Mouse (Mus musculus) neural tube, embryonic 13.5 days (tissue): ENCODE measurements around the gene Pigu. TPM values are rescaled to one million over a fixed set of nuclear protein-coding genes. Genes with fewer than 3 reads are reported as not detected.

Experiments
- ATAC-seq: fragments of 200-750 bp; cut with Nextera tagmentation; 2 replicates; pipeline ENCODE4 v1.8.0; 2017; ENCODE audit warnings: low read depth, mild to moderate bottlenecking, moderate TSS enrichment, moderate library complexity
- H3K27ac ChIP-seq: fragments of 300-500 bp; sonication (generic); replicated peaks from 2 replicates; pipeline ENCODE4 v1.5.1; 2015; ENCODE audit warnings: moderate library complexity, mild to moderate bottlenecking, inconsistent platforms
- H3K27me3 ChIP-seq: fragments of 300-500 bp; sonication (generic); 2 replicates; pipeline ENCODE4 v1.6.1; 2015; ENCODE audit warnings: mild to moderate bottlenecking, inconsistent platforms
- H3K36me3 ChIP-seq: fragments of 300-500 bp; sonication (generic); 2 replicates; pipeline ENCODE4 v1.6.1; 2015; ENCODE audit warnings: mild to moderate bottlenecking, inconsistent platforms
- H3K4me1 ChIP-seq: fragments of 300-500 bp; sonication (generic); replicated peaks from 2 replicates; pipeline ENCODE4 v1.6.1; 2015; ENCODE audit warnings: inconsistent platforms
- H3K4me2 ChIP-seq: fragments of 300-500 bp; sonication (generic); 2 replicates; pipeline ENCODE4 v1.6.1; 2015; ENCODE audit warnings: inconsistent platforms, mild to moderate bottlenecking, moderate library complexity
- H3K4me3 ChIP-seq: fragments of 300-500 bp; sonication (generic); 2 replicates; pipeline ENCODE4 v1.5.1; 2015; ENCODE audit warnings: mild to moderate bottlenecking, inconsistent platforms
- H3K9ac ChIP-seq: fragments of 300-500 bp; sonication (generic); 2 replicates; pipeline ENCODE4 v1.6.1; 2015; ENCODE audit warnings: moderate library complexity, mild to moderate bottlenecking, inconsistent platforms
- H3K9me3 ChIP-seq: fragments of 300-500 bp; sonication (generic); 2 replicates; pipeline ENCODE4 v1.6.1; 2016; ENCODE audit warnings: inconsistent platforms
- WGBS: fragments of 180-500 bp; shearing (Covaris S2); methylation state at CpG from one replicate; pipeline ENCODE4 v1.1.7; 2015; 5-methylcytosine and 5-hydroxymethylcytosine counted together
- polyA plus RNA-seq: library from polyadenylated mRNA; unstranded; fragments of >200 nt; fragmentation: Nextera tagmentation; extraction: Ambion mirVana; gene quantifications from 2 replicates; pipeline ENCODE4 v1.2.1, GENCODE M21; 2015

Pigu gene
- polyA plus RNA-seq, 1 experiment from 2014 or later, result 51.3 TPM

GRCm38 (mm10) chr2:155381643-155382331 is 24.6 kb upstream of the Pigu start:
- H3K9me3 ChIP-seq, result no peaks in the 10 kb centered on the region
- H3K27ac ChIP-seq, result peak overlapping the region; percentile 99
- peak overlapping the region; percentile 74 for H3K4me3 ChIP-seq
- peaks cover 17% of the 10 kb centered on the region for H3K36me3 ChIP-seq
- peak; percentile 94 for ATAC-seq
- peak overlapping the region; percentile 95 for H3K9ac ChIP-seq
- H3K4me1 ChIP-seq, result peaks cover 56% of the 10 kb centered on the region
- peaks cover 10% of the 10 kb centered on the region for H3K27me3 ChIP-seq
- H3K4me2 ChIP-seq, result peak overlapping the region; percentile 88
- under 1% methylated on average over 68 of the region's 68 CpGs for WGBS

GRCm38 (mm10) chr2:155381060-155381437 is 23.8 kb upstream of the Pigu start:
- peaks cover 10% of the 10 kb centered on the region for H3K36me3 ChIP-seq
- H3K9ac ChIP-seq, result peak overlapping the region; percentile 95
- H3K4me3 ChIP-seq, result peak overlapping the region; percentile 74
- H3K27me3 ChIP-seq, result peaks cover 10% of the 10 kb centered on the region
- peak overlapping the region; percentile 99 for H3K27ac ChIP-seq
- H3K4me1 ChIP-seq, result peaks cover 49% of the 10 kb centered on the region
- 1% methylated on average over 11 of the region's 11 CpGs for WGBS
- H3K4me2 ChIP-seq, result peak overlapping the region; percentile 88
- ATAC-seq, result no peak
- no peaks in the 10 kb centered on the region for H3K9me3 ChIP-seq

- Histone ChIP-seq H3K4me2 (peak within 1 kb of the TSS; percentile 88), H3K27ac (peak within 1 kb of the TSS; percentile 99), H3K9me3 (no peaks in the 10 kb centered on the region), H3K4me3 (peak within 1 kb of the TSS; percentile 74), H3K36me3 (peaks cover 4% of the 10 kb centered on the region), H3K4me1 (peaks cover 43% of the 10 kb centered on the region), H3K9ac (peak within 1 kb of the TSS; percentile 95), H3K27me3 (peaks cover 10% of the 10 kb centered on the region)
- 41% methylated on average over 8 of the region's 8 CpGs for WGBS
- ATAC-seq, result no peak
Measured at GRCm38 (mm10) chr2:155380261-155381059, 23.2 kb upstream of the Pigu start, which contains the start of gene Trp53inp2. Trp53inp2 (plus strand) TSS chr2:155381059.

- Histone ChIP-seq H3K4me1 (peaks cover 11% of the 10 kb centered on the region), H3K4me2 (no peak overlapping the region), H3K27me3 (peaks cover 10% of the 10 kb centered on the region), H3K9me3 (no peaks in the 10 kb centered on the region), H3K27ac (no peak overlapping the region), H3K36me3 (no peaks in the 10 kb centered on the region), H3K4me3 (no peak overlapping the region), H3K9ac (no peak overlapping the region)
- WGBS, result 85% methylated on average over 10 of the region's 10 CpGs
- no peak for ATAC-seq
Measured at GRCm38 (mm10) chr2:155376191-155376590, 19.0 kb upstream of the Pigu start.

GRCm38 (mm10) chr2:155374521-155374920 is 17.3 kb upstream of the Pigu start:
- ATAC-seq, result no peak
- H3K36me3 ChIP-seq, result no peaks in the 10 kb centered on the region
- H3K9me3 ChIP-seq, result no peaks in the 10 kb centered on the region
- no peak overlapping the region for H3K4me2 ChIP-seq
- no peak overlapping the region for H3K9ac ChIP-seq
- peaks cover 5% of the 10 kb centered on the region for H3K27me3 ChIP-seq
- H3K4me1 ChIP-seq, result peaks cover 3% of the 10 kb centered on the region; the same call in 1 of the 2 replicates
- no peak overlapping the region for H3K27ac ChIP-seq
- no peak overlapping the region for H3K4me3 ChIP-seq

DNA sequence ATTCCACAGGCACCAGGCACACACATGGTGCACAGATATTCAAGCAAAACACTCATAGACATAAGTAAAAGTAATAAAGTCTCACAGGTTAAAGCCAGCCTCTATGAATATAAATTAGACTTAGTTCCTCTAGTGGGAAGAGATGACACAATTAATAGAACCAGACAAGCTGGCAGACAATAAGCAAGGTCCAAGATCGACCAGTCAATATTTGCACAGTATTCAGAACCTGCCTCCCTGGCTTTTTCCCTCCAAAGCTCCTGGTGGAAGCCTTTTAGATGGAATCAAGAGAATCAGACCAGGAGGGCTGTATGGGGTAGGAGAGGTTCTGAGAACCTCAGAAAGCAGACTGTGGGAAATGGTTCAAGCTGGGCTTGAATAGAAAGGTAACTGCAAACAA is 16.7 kb upstream of the Pigu start:
- Histone ChIP-seq H3K4me1 (peaks cover 9% of the 10 kb centered on the region; the same call in 1 of the 2 replicates), H3K36me3 (no peaks in the 10 kb centered on the region), H3K27me3 (peaks cover 2% of the 10 kb centered on the region), H3K9ac (no peak overlapping the region), H3K4me2 (no peak overlapping the region), H3K27ac (no peak overlapping the region), H3K4me3 (no peak overlapping the region), H3K9me3 (no peaks in the 10 kb centered on the region)
- WGBS, result 93% methylated on average over 1 of the region's 1 CpGs
- ATAC-seq, result no peak

DNA sequence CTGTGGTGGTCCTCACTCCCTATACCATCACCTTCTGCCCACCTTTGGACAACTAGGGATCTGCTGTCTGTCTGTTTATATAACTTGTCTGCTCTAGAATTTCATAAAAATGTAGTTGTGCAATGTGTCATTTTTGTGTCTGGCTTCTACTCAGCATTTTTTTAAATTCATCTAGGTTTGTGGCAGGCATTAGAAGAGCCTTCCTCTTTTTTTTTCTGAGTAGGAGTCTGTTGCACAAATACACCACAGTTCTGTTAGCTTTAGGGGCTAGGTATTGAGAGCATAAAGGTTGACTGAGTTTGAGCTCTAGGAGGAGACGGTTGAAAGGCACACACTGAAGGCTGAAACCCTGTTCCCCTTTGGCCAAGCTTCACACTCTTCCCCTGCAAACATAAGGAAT is 16.1 kb upstream of the Pigu start:
- no peak overlapping the region for H3K4me2 ChIP-seq
- no peak overlapping the region for H3K4me3 ChIP-seq
- peaks cover 9% of the 10 kb centered on the region; the same call in 1 of the 2 replicates for H3K4me1 ChIP-seq
- ATAC-seq, result no peak
- H3K36me3 ChIP-seq, result no peaks in the 10 kb centered on the region
- no peaks in the 10 kb centered on the region for H3K27me3 ChIP-seq
- 68% methylated on average over 1 of the region's 1 CpGs for WGBS
- no peak overlapping the region for H3K27ac ChIP-seq
- no peaks in the 10 kb centered on the region for H3K9me3 ChIP-seq
- no peak overlapping the region for H3K9ac ChIP-seq

- Histone ChIP-seq H3K36me3 (no peaks in the 10 kb centered on the region), H3K4me2 (no peak overlapping the region), H3K9me3 (no peaks in the 10 kb centered on the region), H3K9ac (no peak overlapping the region), H3K4me1 (peaks cover 9% of the 10 kb centered on the region; the same call in 1 of the 2 replicates), H3K4me3 (no peak overlapping the region), H3K27ac (no peak overlapping the region), H3K27me3 (no peaks in the 10 kb centered on the region)
- no peak for ATAC-seq
- WGBS, result 73% methylated on average over 4 of the region's 4 CpGs
Measured at GRCm38 (mm10) chr2:155372451-155372850, 15.2 kb upstream of the Pigu start.

GRCm38 (mm10) chr2:155369333-155369883 is 12.2 kb upstream of the Pigu start:
- WGBS, result 67% methylated on average over 7 of the region's 7 CpGs
- H3K9ac ChIP-seq, result no peak overlapping the region
- no peaks in the 10 kb centered on the region for H3K36me3 ChIP-seq
- no peak overlapping the region for H3K4me3 ChIP-seq
- peaks cover 9% of the 10 kb centered on the region; the same call in 1 of the 2 replicates for H3K4me1 ChIP-seq
- H3K27ac ChIP-seq, result no peak overlapping the region
- H3K4me2 ChIP-seq, result no peak overlapping the region
- no peaks in the 10 kb centered on the region for H3K27me3 ChIP-seq
- no peaks in the 10 kb centered on the region for H3K9me3 ChIP-seq
- ATAC-seq, result no peak

GRCm38 (mm10) chr2:155367635-155368284 is 10.5 kb upstream of the Pigu start:
- 82% methylated on average over 7 of the region's 7 CpGs for WGBS
- H3K36me3 ChIP-seq, result no peaks in the 10 kb centered on the region
- ATAC-seq, result no peak

DNA sequence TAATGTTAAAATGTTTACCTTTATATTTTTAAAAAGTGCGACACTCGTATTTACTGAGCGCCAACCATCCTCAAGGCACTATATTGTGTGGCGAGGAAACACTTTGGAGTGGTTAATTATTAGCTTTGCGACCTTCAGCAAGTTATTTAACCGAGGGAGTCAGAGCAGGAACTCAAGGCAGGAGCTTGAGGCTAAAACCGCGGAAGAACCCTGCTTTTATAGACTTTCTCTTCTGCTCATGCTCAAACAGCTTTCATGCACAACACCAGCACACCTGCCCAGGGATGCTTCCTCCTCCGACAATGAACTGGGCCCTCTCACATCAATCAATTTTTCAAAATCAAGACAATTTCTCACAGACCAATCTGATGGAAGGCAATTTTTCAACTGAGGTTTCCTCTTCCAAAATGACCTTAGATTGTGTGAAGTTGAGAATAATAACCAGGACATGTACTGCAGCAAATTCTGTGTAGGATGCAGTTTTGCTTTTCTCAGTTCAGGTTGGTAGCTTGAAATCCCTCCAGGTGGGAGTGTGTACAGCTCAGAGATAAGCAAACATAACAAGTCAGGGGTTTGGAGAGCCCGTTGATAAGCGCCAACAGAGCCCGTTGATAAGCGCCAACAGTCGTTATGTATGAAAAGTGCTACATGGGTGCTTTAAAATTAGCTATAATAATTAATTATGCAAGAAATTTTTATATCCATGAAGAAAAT is 613 bp upstream of the Pigu start:
- H3K4me1 ChIP-seq, result peaks cover 14% of the 10 kb centered on the region
- peak overlapping the region; percentile 84 for H3K4me2 ChIP-seq
- H3K27ac ChIP-seq, result peak overlapping the region; percentile 52
- no peaks in the 10 kb centered on the region for H3K27me3 ChIP-seq
- peak overlapping the region; percentile 87 for H3K4me3 ChIP-seq
- H3K36me3 ChIP-seq, result no peaks in the 10 kb centered on the region
- peak; percentile 57 for ATAC-seq
- no peaks in the 10 kb centered on the region for H3K9me3 ChIP-seq
- H3K9ac ChIP-seq, result peak overlapping the region; percentile 62
- 34% methylated on average over 14 of the region's 14 CpGs for WGBS

More at GRCm38 (mm10) chr2:155367635-155368284, 10.5 kb upstream of the Pigu start:
- Histone ChIP-seq H3K27ac (no peak overlapping the region), H3K4me3 (no peak overlapping the region), H3K9me3 (no peaks in the 10 kb centered on the region), H3K9ac (no peak overlapping the region), H3K4me2 (no peak overlapping the region), H3K27me3 (no peaks in the 10 kb centered on the region), H3K4me1 (peaks cover 9% of the 10 kb centered on the region; the same call in 1 of the 2 replicates)
